Mouse (Mus musculus): ENCODE measurements around the gene Exoc3l2.

Gene Exoc3l2

DNA sequence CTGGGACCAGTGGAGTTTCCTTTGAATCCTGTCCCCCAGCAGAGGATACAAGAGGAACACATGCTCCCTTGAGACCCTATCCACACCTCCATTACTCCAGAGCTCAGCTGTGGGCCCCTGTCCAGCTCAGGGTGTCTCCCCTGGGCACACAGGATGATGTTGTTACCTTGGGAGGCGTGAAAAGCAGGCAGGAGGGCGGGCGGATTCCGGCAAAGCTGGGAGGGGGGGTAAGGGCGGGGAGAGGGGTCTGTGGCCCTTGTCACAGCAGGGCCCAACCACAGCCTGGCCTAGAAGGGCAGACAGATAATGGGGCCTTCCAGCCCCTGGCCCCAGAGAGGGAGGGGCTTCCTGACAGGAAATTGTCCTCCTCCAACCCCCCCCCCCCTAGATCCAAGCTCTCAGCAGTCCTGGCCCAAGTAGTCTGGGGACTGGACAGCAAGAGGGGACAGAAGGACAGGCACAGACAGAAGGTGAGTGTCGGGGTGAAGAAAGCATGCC, at the start of gene Exoc3l2:
Exoc3l2 (plus strand) TSS at position 448 of the 498 bp plus-strand sequence.
- no peak for TF ChIP-seq NANOG (IDR thresholded peaks at IDR 0.05; ENCODE audit: borderline replicate concordance, low read length)
- TF ChIP-seq CTCF (conservative IDR thresholded peaks at IDR 0.05; ENCODE audit: low read length) = no peak
- no peak for TF ChIP-seq POU5F1 (IDR thresholded peaks at IDR 0.05; ENCODE audit: borderline replicate concordance, low read length)
- Histone ChIP-seq H3K36me3 (ENCODE audit: insufficient read depth, low read length) (no peaks in the 10 kb centered on the region), H3K4me3 (replicated peaks; ENCODE audit: low read length) (peak within 1 kb of the TSS; percentile 27), H3K27me3 (ENCODE audit: insufficient read depth, low read length) (peaks cover 27% of the 10 kb centered on the region), H3K4me1 (replicated peaks; ENCODE audit: low read depth, low read length) (peaks cover 76% of the 10 kb centered on the region), H3K9me3 (ENCODE audit: low read length) (no peaks in the 10 kb centered on the region)

DNA sequence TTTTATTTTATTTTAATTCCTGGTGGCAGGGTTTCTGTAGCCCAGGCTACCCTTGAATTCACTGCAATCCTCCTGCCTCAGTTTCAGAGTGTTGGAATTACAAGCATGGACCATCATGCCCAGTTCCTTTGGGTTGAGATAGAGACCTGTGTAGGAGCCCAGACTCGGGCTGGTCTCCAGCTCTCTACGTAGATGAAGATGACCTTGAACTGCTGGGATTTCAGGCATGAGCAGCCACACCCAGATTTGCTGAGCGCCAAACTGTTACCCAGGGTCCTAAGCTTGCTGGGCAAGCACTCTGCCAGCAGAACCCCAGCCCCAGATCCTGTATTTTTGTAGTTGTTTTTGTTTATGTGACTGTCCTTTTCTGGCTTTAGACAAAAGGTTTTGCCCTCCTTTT, 49.6 kb upstream of the Exoc3l2 start:
- H3K4me3 ChIP-seq (replicated peaks; ENCODE audit: low read length) = no peak overlapping the region
- H3K4me1 ChIP-seq (replicated peaks; ENCODE audit: low read depth, low read length) = peaks cover 35% of the 10 kb centered on the region
- H3K36me3 ChIP-seq (ENCODE audit: insufficient read depth, low read length) = no peaks in the 10 kb centered on the region
- peaks cover 42% of the 10 kb centered on the region for H3K27me3 ChIP-seq (ENCODE audit: insufficient read depth, low read length)
- TF ChIP-seq CTCF (conservative IDR thresholded peaks at IDR 0.05; ENCODE audit: low read length) (no peak), NANOG (IDR thresholded peaks at IDR 0.05; ENCODE audit: borderline replicate concordance, low read length) (no peak), POU5F1 (IDR thresholded peaks at IDR 0.05; ENCODE audit: borderline replicate concordance, low read length) (no peak)
- H3K9me3 ChIP-seq (ENCODE audit: low read length) = peaks cover 9% of the 10 kb centered on the region

DNA sequence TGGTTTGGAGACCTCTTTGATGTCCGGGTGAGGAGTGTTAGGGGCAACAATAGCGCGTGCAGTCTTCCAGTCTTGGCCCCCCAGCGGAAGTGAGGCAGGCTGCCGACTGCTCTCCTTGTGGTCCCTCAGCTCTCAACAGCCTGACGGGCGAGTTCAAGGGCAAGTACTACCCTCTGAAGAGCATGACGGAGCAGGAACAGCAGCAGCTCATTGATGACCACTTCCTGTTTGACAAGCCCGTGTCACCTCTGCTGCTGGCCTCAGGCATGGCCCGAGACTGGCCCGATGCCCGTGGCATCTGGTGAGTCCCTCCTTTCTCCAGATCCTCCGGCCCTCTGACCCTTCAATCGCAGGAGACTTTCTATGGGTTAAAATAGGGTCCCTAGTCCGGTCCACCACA, 46.5 kb upstream of the Exoc3l2 start:
- Histone ChIP-seq H3K4me1 (replicated peaks; ENCODE audit: low read depth, low read length) (peaks cover 48% of the 10 kb centered on the region), H3K9me3 (ENCODE audit: low read length) (peaks cover 9% of the 10 kb centered on the region)
- TF ChIP-seq CTCF (conservative IDR thresholded peaks at IDR 0.05; ENCODE audit: low read length) = no peak
- no peak for TF ChIP-seq NANOG (IDR thresholded peaks at IDR 0.05; ENCODE audit: borderline replicate concordance, low read length)
- no peak for TF ChIP-seq POU5F1 (IDR thresholded peaks at IDR 0.05; ENCODE audit: borderline replicate concordance, low read length)

DNA sequence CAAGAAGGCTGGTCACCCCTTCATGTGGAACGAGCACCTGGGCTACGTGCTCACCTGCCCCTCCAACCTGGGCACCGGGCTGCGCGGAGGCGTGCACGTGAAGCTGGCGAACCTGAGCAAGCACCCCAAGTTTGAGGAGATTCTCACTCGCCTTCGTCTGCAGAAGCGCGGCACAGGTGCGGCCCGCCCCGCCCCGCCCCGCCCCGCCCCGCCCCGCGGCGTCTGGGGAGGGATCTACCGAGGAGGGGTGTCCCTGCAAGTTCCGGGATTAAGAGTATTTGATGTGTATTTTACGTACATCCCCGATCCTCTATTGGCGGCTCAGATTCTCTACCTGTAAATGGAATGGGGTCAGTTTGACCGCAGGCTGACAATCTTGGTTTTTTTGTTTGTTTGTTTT, 43.0 kb upstream of the Exoc3l2 start:
- peaks cover 39% of the 10 kb centered on the region for H3K4me1 ChIP-seq (replicated peaks; ENCODE audit: low read depth, low read length)

More for the DNA sequence above, 46.5 kb upstream of the Exoc3l2 start:
- Histone ChIP-seq H3K4me3 (replicated peaks; ENCODE audit: low read length) (peak overlapping the region; percentile 29), H3K27me3 (ENCODE audit: insufficient read depth, low read length) (peaks cover 59% of the 10 kb centered on the region), H3K36me3 (ENCODE audit: insufficient read depth, low read length) (no peaks in the 10 kb centered on the region)

DNA sequence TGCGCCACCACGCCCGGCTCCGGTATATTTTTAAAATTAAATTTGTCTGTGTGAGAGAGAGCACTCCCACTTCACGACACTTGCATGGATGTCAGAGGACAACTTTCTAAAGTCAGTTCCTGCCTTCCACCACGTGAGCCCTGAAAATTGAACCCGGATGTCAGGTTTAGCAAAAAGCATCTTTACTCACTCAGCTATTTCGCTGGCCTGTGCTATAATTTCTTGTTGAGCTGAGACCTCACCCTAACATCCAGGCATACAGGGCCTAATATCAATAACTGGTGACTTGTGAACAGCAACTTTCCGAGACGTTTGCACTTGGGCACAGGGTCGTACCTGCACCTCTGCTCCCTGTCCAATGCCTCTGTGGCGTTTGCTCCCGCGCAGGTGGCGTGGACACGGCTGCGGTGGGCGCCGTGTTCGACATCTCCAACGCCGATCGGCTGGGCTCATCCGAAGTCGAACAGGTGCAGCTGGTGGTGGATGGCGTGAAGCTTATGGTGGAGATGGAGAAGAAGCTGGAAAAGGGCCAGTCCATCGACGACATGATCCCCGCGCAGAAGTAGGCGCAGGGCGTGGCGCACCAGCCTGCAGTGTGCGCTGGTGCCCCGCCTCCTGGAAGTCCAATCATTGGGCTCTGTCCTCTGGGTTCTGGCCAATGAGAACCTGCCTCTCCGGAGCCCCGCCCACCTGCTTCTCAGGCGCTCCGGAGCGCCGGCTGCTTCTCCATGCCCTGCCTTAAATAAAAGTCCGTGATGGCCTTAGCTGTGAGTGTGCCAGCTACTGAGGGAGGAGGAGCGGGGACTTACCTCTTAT, 42.1 kb upstream of the Exoc3l2 start:
- peaks cover 12% of the 10 kb centered on the region for H3K36me3 ChIP-seq (ENCODE audit: insufficient read depth, low read length)
- H3K27me3 ChIP-seq (ENCODE audit: insufficient read depth, low read length) = peaks cover 80% of the 10 kb centered on the region
- TF ChIP-seq CTCF (conservative IDR thresholded peaks at IDR 0.05; ENCODE audit: low read length) (no peak), POU5F1 (IDR thresholded peaks at IDR 0.05; ENCODE audit: borderline replicate concordance, low read length) (no peak), NANOG (IDR thresholded peaks at IDR 0.05; ENCODE audit: borderline replicate concordance, low read length) (no peak)
- peak overlapping the region; percentile 78 for H3K4me3 ChIP-seq (replicated peaks; ENCODE audit: low read length)
- H3K9me3 ChIP-seq (ENCODE audit: low read length) = no peaks in the 10 kb centered on the region
- peaks cover 41% of the 10 kb centered on the region for H3K4me1 ChIP-seq (replicated peaks; ENCODE audit: low read depth, low read length)

More for the DNA sequence above, 43.0 kb upstream of the Exoc3l2 start:
- 0 out of 2 replicates have a peak overlapping the region, but pooled peaks have one; percentile 4 for H3K4me3 ChIP-seq (replicated peaks; ENCODE audit: low read length)
- H3K27me3 ChIP-seq (ENCODE audit: insufficient read depth, low read length) = peaks cover 79% of the 10 kb centered on the region
- TF ChIP-seq POU5F1 (IDR thresholded peaks at IDR 0.05; ENCODE audit: borderline replicate concordance, low read length) (no peak), CTCF (conservative IDR thresholded peaks at IDR 0.05; ENCODE audit: low read length) (no peak)
- H3K36me3 ChIP-seq (ENCODE audit: insufficient read depth, low read length) = peaks cover 5% of the 10 kb centered on the region
- no peaks in the 10 kb centered on the region for H3K9me3 ChIP-seq (ENCODE audit: low read length)

DNA sequence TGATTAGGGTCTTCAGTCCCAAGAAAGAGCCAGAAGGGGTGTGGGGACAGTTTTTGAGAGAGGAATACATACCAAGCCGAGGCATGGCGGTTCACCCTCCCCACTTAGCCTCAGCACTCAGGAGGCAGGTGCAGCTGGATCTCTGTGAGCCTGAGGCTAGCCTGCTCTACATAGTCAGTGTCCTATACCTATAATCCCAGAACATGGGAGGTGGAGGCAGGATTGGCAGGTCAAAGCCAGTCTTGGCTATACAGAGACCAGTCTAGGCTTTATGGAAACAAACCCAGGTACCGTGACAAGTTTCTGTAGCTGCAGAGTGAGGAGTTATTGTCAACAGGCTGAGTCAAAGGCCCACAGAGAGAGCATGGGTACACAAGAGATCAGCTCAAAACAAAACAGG, 40.0 kb upstream of the Exoc3l2 start:
- peaks cover 12% of the 10 kb centered on the region for H3K36me3 ChIP-seq (ENCODE audit: insufficient read depth, low read length)
- TF ChIP-seq NANOG (IDR thresholded peaks at IDR 0.05; ENCODE audit: borderline replicate concordance, low read length) (no peak), CTCF (conservative IDR thresholded peaks at IDR 0.05; ENCODE audit: low read length) (no peak), POU5F1 (IDR thresholded peaks at IDR 0.05; ENCODE audit: borderline replicate concordance, low read length) (no peak)

DNA sequence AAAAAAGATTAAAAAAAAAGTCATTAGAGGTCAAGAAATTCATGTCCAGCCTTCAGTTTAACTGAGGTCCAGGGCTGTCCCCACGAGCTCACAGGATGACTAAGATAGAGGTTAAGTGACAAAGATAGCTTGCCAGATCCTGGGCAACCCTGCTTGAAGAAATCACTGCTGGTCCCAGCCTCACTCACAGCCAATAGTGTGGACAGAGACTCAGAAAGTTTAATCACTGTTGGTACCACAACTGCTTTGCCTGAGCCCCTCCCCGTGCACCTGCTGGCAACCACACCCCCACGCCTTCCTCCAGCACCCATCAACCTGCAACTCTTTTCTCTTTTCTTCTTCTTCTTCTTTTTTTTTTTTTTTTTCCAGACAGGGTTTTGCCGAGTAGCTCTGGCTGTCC, 39.1 kb upstream of the Exoc3l2 start:
- TF ChIP-seq POU5F1 (IDR thresholded peaks at IDR 0.05; ENCODE audit: borderline replicate concordance, low read length) (no peak), NANOG (IDR thresholded peaks at IDR 0.05; ENCODE audit: borderline replicate concordance, low read length) (no peak), CTCF (conservative IDR thresholded peaks at IDR 0.05; ENCODE audit: low read length) (no peak)
- no peaks in the 10 kb centered on the region for H3K9me3 ChIP-seq (ENCODE audit: low read length)
- peaks cover 12% of the 10 kb centered on the region for H3K36me3 ChIP-seq (ENCODE audit: insufficient read depth, low read length)
- no peak overlapping the region for H3K4me3 ChIP-seq (replicated peaks; ENCODE audit: low read length)
- peaks cover 69% of the 10 kb centered on the region for H3K27me3 ChIP-seq (ENCODE audit: insufficient read depth, low read length)
- peaks cover 63% of the 10 kb centered on the region for H3K4me1 ChIP-seq (replicated peaks; ENCODE audit: low read depth, low read length)

More for the DNA sequence above, 40.0 kb upstream of the Exoc3l2 start:
- Histone ChIP-seq H3K4me3 (replicated peaks; ENCODE audit: low read length) (no peak overlapping the region), H3K9me3 (ENCODE audit: low read length) (no peaks in the 10 kb centered on the region), H3K4me1 (replicated peaks; ENCODE audit: low read depth, low read length) (peaks cover 55% of the 10 kb centered on the region), H3K27me3 (ENCODE audit: insufficient read depth, low read length) (peaks cover 70% of the 10 kb centered on the region)

DNA sequence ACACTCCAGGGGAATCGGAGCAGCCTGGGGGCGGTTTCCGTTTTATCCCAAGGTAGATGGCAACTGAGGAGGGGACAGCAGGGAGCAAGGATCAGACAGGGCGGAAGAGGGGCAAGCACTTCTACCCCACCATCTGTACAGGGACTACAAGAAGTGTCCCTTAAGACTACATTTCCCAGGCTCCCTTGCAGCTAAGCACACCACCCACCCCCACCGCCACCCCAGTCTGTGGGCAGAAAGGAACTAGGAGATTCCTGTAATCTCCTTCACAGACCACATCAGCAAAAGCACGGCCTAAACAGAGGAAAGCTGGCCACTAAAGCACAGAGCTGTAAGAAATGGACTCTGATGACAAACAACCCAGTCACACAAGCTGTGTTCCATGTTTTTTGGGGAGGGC, 36.8 kb upstream of the Exoc3l2 start:
- peaks cover 53% of the 10 kb centered on the region for H3K27me3 ChIP-seq (ENCODE audit: insufficient read depth, low read length)
- H3K4me1 ChIP-seq (replicated peaks; ENCODE audit: low read depth, low read length) = peaks cover 62% of the 10 kb centered on the region
- H3K9me3 ChIP-seq (ENCODE audit: low read length) = no peaks in the 10 kb centered on the region
- peaks cover 28% of the 10 kb centered on the region for H3K36me3 ChIP-seq (ENCODE audit: insufficient read depth, low read length)
- H3K4me3 ChIP-seq (replicated peaks; ENCODE audit: low read length) = peak overlapping the region; percentile 78
- TF ChIP-seq NANOG (IDR thresholded peaks at IDR 0.05; ENCODE audit: borderline replicate concordance, low read length) (no peak), POU5F1 (IDR thresholded peaks at IDR 0.05; ENCODE audit: borderline replicate concordance, low read length) (no peak), CTCF (conservative IDR thresholded peaks at IDR 0.05; ENCODE audit: low read length) (no peak)

Data from E14TG2a.4 (cell line).